Mouse (Mus musculus) layer of hippocampus, adult 11-12 months (tissue): ENCODE results near the gene BC030867.

Experiments used
- DNase-seq: peaks from one replicate; pipeline ENCODE4 v3.0.0; 2022; ENCODE audit warnings: low spot score

The BC030867 gene

DNA sequence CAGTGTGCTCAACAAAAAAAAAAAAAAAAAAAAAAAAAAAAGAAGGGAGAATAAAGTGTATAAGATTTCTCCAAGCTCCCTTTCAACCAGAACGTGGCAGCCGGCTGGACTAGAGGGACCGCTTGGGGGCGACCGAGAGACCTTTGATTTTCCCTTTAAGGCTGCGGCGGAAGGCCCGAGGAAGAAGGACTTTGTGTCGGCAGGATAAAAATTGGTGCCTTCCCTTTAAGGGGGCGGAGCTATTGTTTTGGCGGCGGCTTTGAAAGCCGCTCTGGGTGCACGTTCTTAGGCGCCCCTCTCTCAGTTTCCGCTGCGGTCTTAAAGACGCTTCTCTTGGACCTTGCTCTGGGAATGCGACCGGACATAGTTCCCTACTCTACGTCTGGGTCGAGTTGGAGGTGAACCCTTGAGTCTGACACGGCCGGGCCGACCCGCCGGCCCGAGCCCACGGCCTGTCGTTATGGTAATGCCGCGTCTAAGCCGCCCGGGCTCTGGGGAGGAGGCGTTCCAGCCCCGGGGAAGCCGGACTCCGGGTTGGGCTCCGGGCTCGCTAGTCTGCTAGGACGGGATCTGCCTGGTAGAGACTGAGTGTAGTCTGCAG is at the start of gene BC030867:
Gene BC030867, plus strand, starts transcription at position 253 of the 601 bp plus-strand sequence.
- peak; percentile 94 for DNase-seq

DNA sequence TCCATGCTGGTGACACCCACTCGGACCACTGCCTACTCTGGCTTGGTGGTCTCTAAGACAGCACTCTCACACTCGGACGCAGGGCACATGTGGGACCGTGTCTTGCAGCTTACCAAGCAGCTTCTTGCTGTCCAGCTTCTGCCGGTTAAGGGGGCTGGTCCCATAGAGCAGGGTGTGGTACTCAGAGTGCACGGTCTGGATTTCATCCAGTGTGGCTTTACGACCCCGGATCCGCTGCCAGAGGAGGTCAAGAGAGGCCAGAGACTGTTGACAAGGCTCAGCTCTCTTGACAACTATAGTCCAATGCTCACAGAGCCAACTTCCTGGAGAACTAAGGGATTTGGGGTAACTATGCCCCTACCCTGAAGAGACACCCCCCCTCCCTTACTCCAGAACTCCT is 48.8 kb upstream of the BC030867 start:
- no peak for DNase-seq

DNA sequence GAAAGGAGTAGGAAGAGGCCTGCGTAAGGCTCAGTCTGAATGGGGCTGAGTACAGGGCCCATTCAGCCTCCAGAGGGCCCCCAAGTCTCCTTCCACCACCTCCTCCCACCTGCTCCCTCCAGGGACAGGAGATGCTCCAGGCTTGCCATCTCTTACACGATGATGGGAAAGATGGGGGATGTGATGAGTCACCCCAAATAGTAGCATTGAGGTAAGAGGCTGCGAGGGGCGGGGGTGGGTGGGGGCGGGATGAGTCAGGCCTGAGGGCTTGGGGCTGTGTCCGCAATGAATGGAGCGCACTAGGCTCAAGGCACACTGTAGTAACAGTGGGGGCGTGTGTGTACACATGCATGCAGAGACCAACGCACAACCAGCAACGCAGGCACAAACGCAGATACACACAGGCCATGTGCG is 47.3 kb upstream of the BC030867 start:
- DNase-seq: no peak

DNA sequence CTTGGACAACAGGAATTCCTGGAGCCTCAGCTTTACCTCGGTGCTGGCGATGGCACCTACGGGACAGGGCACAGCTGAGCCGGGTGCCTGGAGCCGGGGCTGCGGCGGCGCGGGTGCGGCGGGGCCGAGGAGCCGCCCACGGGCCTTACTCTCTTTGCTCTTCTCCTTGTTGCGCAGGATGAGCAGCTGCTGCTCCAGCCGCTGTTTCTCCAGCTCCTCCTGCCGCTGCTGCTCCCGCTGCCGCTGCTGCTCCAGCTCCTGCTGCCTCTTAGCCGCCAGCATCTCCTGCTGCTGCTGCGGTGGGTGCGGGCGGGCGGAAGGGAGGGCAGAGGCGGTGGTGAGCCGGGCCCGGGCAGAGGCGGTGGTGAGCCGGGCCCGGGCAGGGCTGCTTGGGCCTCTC is 42.2 kb upstream of the BC030867 start:
- no peak for DNase-seq

DNA sequence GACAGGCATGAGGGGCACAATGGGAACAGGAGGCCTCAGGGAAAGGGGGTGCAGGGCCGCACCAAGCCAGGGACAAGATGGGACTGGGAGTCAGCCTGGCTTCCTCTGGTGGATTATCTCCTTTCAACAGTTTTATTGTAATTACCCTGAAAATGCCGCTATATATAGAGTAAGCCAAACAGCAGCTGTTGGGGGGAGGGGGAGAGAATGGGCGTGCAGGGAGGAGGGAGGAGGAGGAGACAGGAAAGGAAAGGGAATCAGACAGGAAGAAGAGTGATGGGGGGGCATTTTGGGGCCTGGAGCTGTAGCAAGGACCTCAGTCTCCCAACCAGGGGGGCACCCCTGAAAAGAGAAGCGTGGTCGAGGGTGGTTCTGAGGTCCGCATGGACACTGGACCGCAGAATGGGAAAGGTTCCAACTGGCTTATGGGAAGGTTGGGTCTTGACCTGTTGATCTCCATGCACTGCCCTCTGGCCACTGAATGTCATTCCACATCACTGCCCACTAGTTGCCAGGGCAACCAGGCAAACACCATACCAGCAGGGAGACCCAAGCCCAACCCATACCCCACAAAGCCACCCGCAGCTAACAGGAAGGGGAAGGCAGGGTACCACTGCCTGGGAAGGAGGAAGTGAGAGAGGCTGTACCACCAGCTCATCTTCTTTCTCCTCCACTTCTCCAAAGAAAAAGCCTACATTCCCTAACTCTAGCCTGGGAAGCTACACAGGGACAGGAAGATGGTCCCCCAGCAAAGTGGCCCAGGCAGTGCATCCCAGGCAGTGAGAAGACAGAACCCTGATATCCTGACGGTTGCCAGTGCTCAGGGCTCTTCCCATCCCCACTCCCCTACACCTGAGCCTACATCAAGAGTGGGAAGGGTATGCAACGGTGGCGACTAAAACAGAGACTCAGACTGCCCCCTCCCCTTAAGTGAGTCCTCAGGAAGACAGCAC is 40.6 kb upstream of the BC030867 start:
- peak; percentile 61 for DNase-seq

DNA sequence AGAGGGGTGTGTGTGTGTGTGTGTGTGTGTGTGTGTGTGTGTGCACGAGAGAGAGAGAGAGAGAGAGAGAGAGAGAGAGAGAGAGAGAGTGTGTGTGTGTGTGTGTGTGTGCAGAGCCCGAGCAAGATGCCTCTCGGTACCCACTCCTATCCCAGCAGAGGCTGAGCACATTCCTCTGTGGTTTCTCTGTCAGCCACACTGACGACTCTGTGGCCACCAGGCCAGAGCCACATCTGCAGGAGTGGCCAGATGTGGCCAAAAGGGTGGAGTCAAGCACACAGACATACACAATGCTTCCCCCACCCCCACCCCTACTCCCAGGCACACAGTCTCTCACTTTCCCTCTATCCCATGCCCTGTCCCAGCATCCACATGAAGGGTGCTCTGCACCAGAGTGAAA is 39.8 kb upstream of the BC030867 start:
- DNase-seq: no peak

DNA sequence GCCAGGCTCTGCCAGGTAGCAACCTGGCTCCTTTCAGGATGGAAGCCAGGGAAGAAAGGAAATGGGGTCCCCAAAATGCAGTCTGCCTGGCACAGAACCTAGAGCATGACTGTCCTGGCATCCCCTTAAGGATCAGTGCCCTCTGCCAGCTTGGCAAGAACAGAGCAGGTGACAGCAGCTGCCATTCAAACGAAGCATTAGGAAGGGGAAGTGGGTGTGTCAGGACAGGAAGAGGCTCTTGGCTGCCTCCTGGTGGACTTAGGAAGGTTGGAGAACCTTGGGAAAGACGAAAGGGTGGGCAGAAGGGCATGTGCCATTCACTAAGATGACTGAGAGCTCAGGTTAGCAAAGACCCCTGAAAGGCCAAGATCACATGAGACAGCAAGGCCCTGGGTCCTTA is 38.9 kb upstream of the BC030867 start:
- DNase-seq: no peak

DNA sequence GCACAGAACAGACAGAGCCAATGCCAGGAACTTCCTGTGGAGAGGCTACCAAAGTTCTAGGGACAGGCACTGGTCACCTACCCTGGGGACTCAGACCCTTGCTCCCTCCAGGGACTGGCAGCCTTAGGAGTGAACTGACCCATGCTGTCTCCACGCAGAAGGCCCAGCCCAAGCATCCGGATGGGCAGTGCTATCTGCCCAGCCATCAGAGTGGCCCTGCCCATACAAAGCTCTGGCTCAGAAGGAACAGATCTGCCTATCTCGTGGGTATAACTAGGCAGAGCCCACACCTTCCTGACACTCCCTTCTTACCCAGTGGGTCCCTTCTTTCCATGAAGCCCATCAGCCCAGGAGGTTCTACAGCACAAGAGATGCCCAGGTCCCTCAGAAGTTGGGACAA is 38.5 kb upstream of the BC030867 start:
- DNase-seq: no peak

DNA sequence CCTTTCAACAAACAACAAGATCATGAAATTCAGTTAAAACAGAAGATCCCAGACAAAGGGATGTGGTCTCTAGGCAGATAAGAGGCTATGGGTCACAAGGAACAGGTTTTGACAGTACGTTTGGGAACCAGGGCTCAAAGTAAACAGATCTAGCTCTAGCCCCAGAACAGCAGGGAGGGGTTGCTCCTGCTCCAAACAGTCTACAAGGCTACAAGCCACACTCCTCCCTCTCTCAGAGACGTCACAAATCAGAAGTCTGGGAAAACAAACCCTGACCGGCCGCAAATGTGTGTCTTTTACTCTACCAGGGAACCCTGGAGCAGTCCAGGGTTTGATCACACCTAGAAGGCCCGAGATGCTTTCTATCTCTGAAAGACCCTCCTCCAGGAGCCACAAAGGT is 37.7 kb upstream of the BC030867 start:
- DNase-seq: no peak

DNA sequence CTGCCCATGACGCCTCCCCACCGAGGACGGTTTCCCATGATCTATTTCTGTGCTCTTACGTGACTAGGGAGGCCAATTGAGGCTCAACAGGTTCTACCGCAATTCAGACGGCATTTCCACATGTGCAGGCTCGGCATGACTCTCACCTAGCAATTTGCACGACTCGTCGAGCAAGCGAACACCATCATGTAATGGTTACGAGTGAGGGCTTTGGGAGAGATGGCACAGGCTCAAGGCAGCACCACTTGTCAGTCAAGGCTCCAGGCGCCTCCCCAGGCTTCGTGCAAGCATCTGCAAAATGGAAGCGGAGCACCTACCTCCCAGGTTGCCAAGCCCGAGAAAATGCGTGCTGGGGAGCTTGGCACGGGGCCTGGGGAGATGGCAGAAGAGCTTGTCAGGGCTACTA is 36.7 kb upstream of the BC030867 start:
- no peak for DNase-seq

DNA sequence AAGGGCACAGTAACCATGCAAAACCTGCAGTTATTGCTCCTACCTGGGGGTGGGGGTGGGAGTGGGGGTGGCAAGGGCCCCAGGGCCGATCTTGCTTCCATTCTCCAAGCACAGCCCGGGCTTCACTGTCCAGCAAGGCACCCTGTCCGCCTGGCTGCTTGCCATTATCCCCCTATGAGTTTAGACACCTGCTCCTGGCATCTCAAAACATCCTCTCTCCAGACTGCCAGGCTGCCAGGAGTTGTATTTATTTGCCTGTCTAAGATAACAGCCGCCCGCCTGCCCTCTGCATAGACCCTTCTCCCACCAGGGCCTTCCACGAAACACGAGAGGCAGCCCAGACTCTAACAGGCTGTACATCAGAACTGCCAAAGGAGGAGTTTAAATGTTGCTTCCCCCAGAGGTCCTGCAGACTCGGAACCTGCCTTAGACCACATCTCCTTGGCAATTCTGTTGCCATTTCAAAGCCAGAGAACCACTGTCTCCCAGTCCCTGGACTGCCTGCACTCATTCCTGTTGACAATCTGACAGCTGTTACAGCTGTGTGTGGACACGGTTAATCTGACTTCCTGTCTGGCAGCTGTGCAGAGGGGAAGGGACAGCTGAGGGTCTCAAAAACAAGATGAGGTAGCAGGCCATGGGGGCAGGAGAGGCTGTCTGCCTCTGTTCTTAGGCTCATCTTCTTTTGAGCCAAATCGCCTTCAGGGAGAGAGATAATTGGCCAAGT is 34.1 kb upstream of the BC030867 start:
- DNase-seq: no peak

DNA sequence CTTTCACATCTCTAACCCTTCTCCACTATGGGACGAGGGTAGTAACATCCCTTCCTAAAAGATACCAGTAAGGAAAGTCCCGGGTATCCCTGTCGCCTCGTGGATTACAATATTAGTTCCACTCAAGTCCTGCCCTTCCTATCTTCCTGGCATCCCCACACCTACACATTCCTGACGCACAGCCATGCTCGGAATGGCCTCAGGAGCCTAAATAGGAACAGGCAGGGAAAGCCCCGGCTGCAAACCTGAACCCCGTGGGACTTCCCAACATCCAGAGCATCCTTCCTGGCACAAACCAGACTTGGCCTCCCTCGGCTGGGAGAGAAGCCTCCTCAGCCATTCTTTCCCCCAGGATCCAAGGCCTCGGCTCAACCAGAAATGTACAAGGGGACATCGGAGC is 33.2 kb upstream of the BC030867 start:
- no peak for DNase-seq

DNA sequence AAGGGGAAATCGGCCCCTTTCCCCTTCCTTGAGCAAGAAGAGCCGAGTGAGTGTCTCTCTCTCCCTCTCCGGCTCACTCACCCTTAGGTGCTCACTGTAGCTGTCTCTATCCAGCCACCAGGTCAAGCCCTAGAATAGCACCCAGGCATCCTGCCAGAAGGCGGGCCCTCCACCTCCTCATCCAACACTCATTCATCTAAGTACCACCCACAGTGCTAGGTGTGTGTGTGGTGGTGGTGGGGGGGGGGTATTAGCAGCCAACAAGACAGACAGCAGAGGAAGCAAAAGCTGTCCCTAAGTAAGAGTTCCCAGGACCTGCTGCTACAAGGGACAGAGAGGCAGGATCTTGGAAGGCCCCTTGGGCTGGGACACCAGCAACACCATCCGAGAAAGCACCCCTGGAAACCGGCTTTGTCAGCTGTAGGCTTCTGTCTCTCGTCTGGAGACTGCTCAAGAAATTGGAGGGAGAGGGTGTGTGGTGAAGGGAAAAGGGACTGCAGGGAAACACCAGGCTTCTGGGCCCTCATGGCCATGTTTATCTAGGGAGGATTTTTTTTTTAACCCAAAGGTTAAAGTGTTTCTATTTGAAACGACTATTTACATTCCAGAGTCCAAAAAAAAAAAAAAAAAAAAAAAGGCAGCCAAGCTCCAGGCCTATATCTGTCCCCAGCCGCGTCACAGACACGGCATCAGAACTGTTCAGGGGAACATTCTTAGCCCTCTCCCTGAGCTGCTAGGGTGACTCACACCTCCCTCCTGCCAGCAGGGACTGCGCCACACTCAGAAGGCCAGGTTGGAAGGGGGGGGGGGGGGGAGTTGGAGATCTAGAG is 32.4 kb upstream of the BC030867 start:
- DNase-seq: peak; percentile 40

DNA sequence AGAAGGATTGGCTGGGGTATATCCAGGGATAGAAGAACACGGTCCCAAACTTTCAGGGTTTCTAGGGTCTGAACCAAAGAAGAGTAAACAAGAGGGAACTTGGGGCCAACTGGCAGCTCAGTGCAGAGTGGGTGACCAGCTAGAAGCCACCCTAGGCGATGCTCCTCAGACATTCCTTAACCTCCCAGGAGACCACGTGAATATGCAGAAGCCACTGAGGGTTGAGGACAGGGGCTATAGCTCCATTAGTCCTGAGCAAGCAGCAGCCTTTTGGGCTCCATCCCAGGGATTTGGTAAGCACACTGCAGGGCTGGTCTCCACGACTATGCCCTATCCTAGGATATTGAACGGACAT is 31.8 kb upstream of the BC030867 start:
- peak; percentile 10 for DNase-seq

DNA sequence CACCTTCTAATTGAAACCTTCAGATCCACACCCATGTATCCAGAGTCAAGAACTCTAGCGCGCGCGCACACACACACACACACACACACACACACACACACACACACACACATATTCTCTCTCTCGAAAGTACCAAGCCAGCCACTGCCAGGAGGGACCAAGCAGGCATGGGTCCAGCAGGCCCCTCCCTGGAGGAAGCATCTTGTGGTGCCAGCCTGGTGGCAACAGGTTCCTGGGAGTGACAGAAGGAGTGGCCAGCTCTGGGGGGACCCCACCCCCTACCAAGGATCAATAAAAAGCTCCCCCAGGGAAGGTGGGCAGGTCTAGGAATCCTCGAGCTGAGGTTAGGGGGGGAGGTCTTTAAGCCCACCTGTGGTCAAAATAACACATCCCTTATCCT is 31.3 kb upstream of the BC030867 start:
- peak; percentile 44 for DNase-seq

DNA sequence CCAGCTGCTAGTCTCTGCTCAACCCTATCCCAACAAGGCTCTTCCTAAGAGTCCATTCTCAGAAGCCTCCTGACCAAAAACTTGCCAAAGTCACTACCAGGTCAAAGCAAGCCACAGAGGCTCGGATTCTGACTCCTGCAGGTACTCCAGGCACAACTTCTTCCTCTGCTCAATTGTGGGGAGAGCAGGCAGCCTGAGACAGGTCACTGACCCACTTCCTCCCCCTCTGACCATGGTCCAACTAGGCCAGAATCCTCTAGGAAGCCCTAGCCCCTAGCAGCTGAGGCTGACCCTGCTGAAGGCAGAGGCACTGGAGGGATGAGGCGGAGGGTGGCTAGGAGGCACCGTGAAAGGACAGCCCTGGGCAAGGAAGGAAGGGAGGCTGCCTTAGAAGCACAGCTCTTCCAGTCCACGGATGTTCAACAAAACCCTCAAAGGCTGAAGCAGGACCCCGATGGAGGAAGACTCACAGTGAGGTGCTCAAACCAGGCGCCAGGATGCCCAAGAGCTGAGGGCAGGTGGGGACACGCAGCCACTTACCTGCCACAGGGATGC is 30.7 kb upstream of the BC030867 start:
- peak; percentile 17 for DNase-seq

DNA sequence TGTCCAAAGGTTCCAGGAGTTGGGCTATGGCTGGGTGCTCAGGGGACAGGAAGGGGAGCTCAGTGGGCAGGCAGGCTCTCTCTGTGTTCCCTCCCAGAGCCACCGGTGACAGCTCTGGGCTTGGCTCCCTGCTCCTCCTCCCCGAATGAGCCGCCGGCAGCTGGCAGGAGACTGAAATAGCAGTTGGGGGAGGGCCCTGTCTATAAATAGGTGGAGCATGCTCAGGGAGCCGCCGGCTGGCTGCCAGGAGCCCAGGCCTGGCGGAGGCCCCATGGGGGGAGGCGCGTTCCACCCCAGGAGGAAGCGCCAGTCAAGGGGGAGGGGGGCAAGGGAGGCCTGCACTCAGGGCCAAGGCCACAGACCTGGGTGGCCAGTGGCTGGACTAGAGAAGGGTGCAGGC is 29.9 kb upstream of the BC030867 start:
- DNase-seq: peak; percentile 97

DNA sequence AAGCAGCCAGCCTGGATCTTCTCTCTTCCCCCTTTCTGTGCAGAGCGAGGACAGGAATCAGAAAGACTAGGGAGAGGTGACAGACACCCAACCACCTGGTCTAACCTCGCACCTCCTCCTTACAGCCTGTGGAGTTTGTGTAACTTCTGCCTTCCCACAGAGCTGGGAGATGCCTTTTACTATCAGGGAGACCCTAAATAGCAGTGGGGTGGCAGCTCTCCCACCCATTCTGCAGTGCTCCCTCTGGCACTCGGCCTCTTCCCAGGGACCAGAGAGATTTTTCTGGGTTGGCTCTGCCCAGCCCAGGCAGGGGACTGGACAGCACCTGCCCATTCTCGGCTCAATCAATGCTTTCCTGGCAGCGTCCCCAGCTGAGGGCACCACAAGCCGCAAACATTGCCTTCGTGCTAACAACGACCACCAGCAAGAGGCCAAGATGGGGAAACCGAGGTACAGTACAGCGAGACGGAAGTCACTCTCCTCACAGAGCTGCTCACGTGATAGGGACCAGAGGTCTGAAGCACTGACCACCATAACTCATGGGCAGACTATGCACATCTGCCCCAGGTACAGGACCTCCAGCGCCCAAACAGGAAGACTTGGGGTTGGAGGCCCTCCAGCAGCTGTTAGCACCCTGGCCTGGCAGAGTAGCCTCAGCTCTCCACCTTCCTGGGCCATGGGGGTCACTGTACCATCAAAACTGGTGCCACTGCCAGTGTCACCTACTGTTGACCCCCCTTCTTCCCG is 29.3 kb upstream of the BC030867 start:
- no peak for DNase-seq

DNA sequence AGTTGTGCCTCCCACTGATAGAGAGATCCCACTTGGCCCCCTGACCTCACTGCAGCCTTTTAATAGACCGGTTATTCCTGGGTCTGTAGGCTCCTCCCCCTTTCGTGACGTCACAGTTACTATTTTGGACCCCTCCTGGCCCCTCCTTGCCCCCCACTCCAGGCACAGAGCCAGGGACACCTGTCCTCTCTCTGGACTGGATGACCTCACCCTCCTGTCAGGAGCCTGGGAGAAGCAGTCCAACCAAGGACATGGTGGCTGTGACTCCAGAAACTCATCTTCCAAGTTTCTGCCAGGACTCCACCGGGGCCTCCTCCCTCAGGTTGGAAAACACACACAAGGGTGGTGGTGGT is 28.7 kb upstream of the BC030867 start:
- peak; percentile 44 for DNase-seq

DNA sequence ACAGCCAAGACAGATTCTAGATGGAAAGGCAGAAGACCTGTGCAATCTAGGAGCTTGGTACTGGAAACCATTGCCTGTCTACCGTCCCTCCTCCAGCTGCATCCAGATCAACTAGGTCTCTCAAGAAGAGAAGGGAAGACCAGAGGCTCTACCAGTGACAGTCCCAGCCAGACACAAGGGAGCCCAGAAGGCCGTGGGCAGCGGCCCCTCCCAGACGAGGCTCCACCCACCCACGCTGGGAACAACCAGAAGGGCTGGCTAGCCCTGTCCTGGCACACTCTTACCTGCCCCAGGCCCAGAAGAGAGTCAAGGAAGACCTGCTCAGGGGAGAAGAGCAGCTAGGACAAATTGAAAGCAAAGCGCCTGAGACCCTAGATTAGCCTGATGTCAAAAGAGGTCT is 28.2 kb upstream of the BC030867 start:
- DNase-seq: peak; percentile 42
